Mouse (Mus musculus): ENCODE measurements around the gene Lrig3. TPM values are rescaled to one million over a fixed set of nuclear protein-coding genes. Genes with fewer than 3 reads are reported as not detected.

The Lrig3 gene
- polyA plus RNA-seq, 1 experiment from 2014 or later, result 18.8 TPM

GRCm38 (mm10) chr10:126002081-126002755 is 36.2 kb downstream of the Lrig3 start:
- WGBS, result 80% methylated on average over 14 of the region's 14 CpGs

GRCm38 (mm10) chr10:126002818-126003506 is 37.0 kb downstream of the Lrig3 start:
- Histone ChIP-seq H3K4me2 (replicated peaks; ENCODE audit: low read depth, low read length) (0 out of 2 replicates have a peak overlapping the region, but pooled peaks have one; percentile 17), H3K9me3 (ENCODE audit: control insufficient read depth, low read length) (no peaks in the 10 kb centered on the region), H3K27ac (ENCODE audit: low read depth, low read length) (no peak overlapping the region), H3K9ac (ENCODE audit: low read depth, low read length) (no peak overlapping the region), H3K4me1 (replicated peaks; ENCODE audit: control insufficient read depth, insufficient read depth, low read length) (no peaks in the 10 kb centered on the region), H3K36me3 (ENCODE audit: control insufficient read depth, insufficient read depth, low read length) (no peaks in the 10 kb centered on the region), H3K27me3 (ENCODE audit: control insufficient read depth, insufficient read depth, low read length) (no peaks in the 10 kb centered on the region), H3K4me3 (ENCODE audit: low read depth, low read length) (no peak overlapping the region)
- WGBS, result 52% methylated on average over 18 of the region's 18 CpGs
- DNase-seq (ENCODE audit: low spot score) (no peak), ATAC-seq (ENCODE audit: low FRiP score) (0 out of 2 replicates have a peak, but pooled peaks have one; percentile 41)

More at GRCm38 (mm10) chr10:126002081-126002755, 36.2 kb downstream of the Lrig3 start:
- Histone ChIP-seq H3K4me2 (replicated peaks; ENCODE audit: low read depth, low read length) (no peak overlapping the region), H3K27me3 (ENCODE audit: control insufficient read depth, insufficient read depth, low read length) (no peaks in the 10 kb centered on the region), H3K9ac (ENCODE audit: low read depth, low read length) (no peak overlapping the region), H3K4me3 (ENCODE audit: low read depth, low read length) (no peak overlapping the region), H3K36me3 (ENCODE audit: control insufficient read depth, insufficient read depth, low read length) (no peaks in the 10 kb centered on the region), H3K4me1 (replicated peaks; ENCODE audit: control insufficient read depth, insufficient read depth, low read length) (no peaks in the 10 kb centered on the region), H3K27ac (ENCODE audit: low read depth, low read length) (no peak overlapping the region), H3K9me3 (ENCODE audit: control insufficient read depth, low read length) (no peaks in the 10 kb centered on the region)
- ATAC-seq (ENCODE audit: low FRiP score) (no peak), DNase-seq (ENCODE audit: low spot score) (no peak)

DNA sequence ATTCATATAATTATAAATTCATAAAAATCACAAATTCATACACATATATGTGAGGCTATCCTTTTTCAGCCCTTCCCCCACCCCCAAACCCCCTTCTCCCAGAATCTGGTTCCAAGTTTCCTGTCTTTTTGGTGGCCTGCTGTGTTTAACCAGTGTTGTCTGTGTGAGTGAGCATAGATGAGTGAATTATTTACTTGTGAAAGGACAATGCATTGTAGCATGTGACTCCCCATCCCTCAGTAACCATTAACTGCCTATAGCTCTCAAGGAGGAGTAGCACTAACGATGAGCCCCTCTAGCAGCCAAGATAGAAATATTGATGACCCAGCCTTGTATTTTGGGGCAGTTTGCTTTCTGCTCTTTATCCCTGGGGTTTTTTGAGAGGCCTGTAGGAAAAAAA is 37.9 kb downstream of the Lrig3 start:
- no peak for ATAC-seq (ENCODE audit: low FRiP score)
- Histone ChIP-seq H3K4me3 (ENCODE audit: low read depth, low read length) (no peak overlapping the region), H3K36me3 (ENCODE audit: control insufficient read depth, insufficient read depth, low read length) (no peaks in the 10 kb centered on the region), H3K4me1 (replicated peaks; ENCODE audit: control insufficient read depth, insufficient read depth, low read length) (no peaks in the 10 kb centered on the region), H3K4me2 (replicated peaks; ENCODE audit: low read depth, low read length) (no peak overlapping the region), H3K27ac (ENCODE audit: low read depth, low read length) (no peak overlapping the region), H3K9ac (ENCODE audit: low read depth, low read length) (no peak overlapping the region), H3K9me3 (ENCODE audit: control insufficient read depth, low read length) (no peaks in the 10 kb centered on the region), H3K27me3 (ENCODE audit: control insufficient read depth, insufficient read depth, low read length) (no peaks in the 10 kb centered on the region)
- DNase-seq (ENCODE audit: low spot score), result no peak
- WGBS, result 39% methylated on average over 1 of the region's 1 CpGs

GRCm38 (mm10) chr10:126013667-126014066 is 47.7 kb downstream of the Lrig3 start:
- no peaks in the 10 kb centered on the region for H3K4me1 ChIP-seq (replicated peaks; ENCODE audit: control insufficient read depth, insufficient read depth, low read length)
- no peak overlapping the region for H3K9ac ChIP-seq (ENCODE audit: low read depth, low read length)
- H3K4me3 ChIP-seq (ENCODE audit: low read depth, low read length), result no peak overlapping the region
- H3K4me2 ChIP-seq (replicated peaks; ENCODE audit: low read depth, low read length), result no peak overlapping the region
- no peak overlapping the region for H3K27ac ChIP-seq (ENCODE audit: low read depth, low read length)
- H3K9me3 ChIP-seq (ENCODE audit: control insufficient read depth, low read length), result no peaks in the 10 kb centered on the region
- WGBS, result 90% methylated on average over 11 of the region's 11 CpGs
- H3K36me3 ChIP-seq (ENCODE audit: control insufficient read depth, insufficient read depth, low read length), result peaks cover 8% of the 10 kb centered on the region
- ATAC-seq (ENCODE audit: low FRiP score) (no peak), DNase-seq (ENCODE audit: low spot score) (no peak)
- H3K27me3 ChIP-seq (ENCODE audit: control insufficient read depth, insufficient read depth, low read length), result no peaks in the 10 kb centered on the region

DNA sequence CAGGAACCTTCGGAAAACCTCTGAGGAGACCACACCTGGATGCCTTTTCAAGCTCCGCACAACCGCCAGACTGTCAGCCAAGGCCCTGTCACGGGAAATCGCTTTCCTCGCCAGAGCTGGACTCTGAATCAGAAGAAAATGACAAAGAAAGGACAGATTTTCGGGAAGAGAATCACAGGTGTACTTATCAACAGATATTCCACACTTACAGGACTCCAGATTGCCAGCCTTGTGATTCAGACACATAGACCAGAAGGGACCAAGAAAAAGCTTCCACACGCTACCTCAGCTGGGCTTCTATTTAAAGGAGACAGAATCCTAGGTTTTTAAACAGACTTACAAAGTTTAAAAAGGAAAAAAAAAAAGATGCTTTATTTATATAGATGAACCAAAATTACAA is 48.7 kb downstream of the Lrig3 start:
- DNase-seq (ENCODE audit: low spot score) (no peak), ATAC-seq (ENCODE audit: low FRiP score) (no peak)
- H3K9me3 ChIP-seq (ENCODE audit: control insufficient read depth, low read length), result no peaks in the 10 kb centered on the region
- H3K4me3 ChIP-seq (ENCODE audit: low read depth, low read length), result no peak overlapping the region
- H3K4me1 ChIP-seq (replicated peaks; ENCODE audit: control insufficient read depth, insufficient read depth, low read length), result no peaks in the 10 kb centered on the region
- WGBS, result 95% methylated on average over 8 of the region's 8 CpGs
- H3K9ac ChIP-seq (ENCODE audit: low read depth, low read length), result no peak overlapping the region
- peaks cover 7% of the 10 kb centered on the region for H3K36me3 ChIP-seq (ENCODE audit: control insufficient read depth, insufficient read depth, low read length)
- no peak overlapping the region for H3K4me2 ChIP-seq (replicated peaks; ENCODE audit: low read depth, low read length)
- H3K27me3 ChIP-seq (ENCODE audit: control insufficient read depth, insufficient read depth, low read length), result no peaks in the 10 kb centered on the region
- no peak overlapping the region for H3K27ac ChIP-seq (ENCODE audit: low read depth, low read length)

DNA sequence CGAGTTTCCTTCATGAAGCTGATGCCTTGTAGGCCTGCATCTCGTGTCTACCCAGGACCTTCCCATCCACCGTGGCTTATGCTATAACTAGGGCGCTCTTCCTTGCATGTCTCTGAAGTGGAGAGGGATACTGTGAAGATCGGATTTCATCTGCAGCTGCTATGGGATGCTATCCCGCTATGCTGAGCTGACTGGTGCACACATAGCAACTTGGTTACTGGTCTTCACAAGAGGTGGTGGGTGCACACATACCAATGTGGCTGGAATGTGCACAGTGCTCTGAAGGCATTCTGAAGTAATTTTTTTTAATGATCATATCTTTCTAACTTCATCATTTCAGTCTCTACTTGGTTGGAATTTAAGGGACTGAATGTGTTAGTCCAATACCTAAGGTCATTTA is 49.7 kb downstream of the Lrig3 start:
- ATAC-seq (ENCODE audit: low FRiP score) (no peak), DNase-seq (ENCODE audit: low spot score) (no peak)
- WGBS, result 91% methylated on average over 6 of the region's 6 CpGs

GRCm38 (mm10) chr10:126019350-126019991 is 53.5 kb downstream of the Lrig3 start:
- no peak for DNase-seq (ENCODE audit: low spot score)
- H3K9me3 ChIP-seq (ENCODE audit: control insufficient read depth, low read length), result no peaks in the 10 kb centered on the region
- H3K4me3 ChIP-seq (ENCODE audit: low read depth, low read length), result no peak overlapping the region
- H3K9ac ChIP-seq (ENCODE audit: low read depth, low read length), result no peak overlapping the region
- no peaks in the 10 kb centered on the region for H3K4me1 ChIP-seq (replicated peaks; ENCODE audit: control insufficient read depth, insufficient read depth, low read length)
- H3K27me3 ChIP-seq (ENCODE audit: control insufficient read depth, insufficient read depth, low read length), result no peaks in the 10 kb centered on the region
- no peak overlapping the region for H3K27ac ChIP-seq (ENCODE audit: low read depth, low read length)
- H3K4me2 ChIP-seq (replicated peaks; ENCODE audit: low read depth, low read length), result no peak overlapping the region
- ATAC-seq (ENCODE audit: low FRiP score), result no peak
- WGBS, result 88% methylated on average over 15 of the region's 15 CpGs
- no peaks in the 10 kb centered on the region for H3K36me3 ChIP-seq (ENCODE audit: control insufficient read depth, insufficient read depth, low read length)

More for the DNA sequence above, 49.7 kb downstream of the Lrig3 start:
- Histone ChIP-seq H3K4me3 (ENCODE audit: low read depth, low read length) (no peak overlapping the region), H3K4me1 (replicated peaks; ENCODE audit: control insufficient read depth, insufficient read depth, low read length) (no peaks in the 10 kb centered on the region), H3K9me3 (ENCODE audit: control insufficient read depth, low read length) (no peaks in the 10 kb centered on the region), H3K4me2 (replicated peaks; ENCODE audit: low read depth, low read length) (no peak overlapping the region), H3K27ac (ENCODE audit: low read depth, low read length) (no peak overlapping the region), H3K9ac (ENCODE audit: low read depth, low read length) (no peak overlapping the region), H3K27me3 (ENCODE audit: control insufficient read depth, insufficient read depth, low read length) (no peaks in the 10 kb centered on the region), H3K36me3 (ENCODE audit: control insufficient read depth, insufficient read depth, low read length) (peaks cover 3% of the 10 kb centered on the region)

DNA sequence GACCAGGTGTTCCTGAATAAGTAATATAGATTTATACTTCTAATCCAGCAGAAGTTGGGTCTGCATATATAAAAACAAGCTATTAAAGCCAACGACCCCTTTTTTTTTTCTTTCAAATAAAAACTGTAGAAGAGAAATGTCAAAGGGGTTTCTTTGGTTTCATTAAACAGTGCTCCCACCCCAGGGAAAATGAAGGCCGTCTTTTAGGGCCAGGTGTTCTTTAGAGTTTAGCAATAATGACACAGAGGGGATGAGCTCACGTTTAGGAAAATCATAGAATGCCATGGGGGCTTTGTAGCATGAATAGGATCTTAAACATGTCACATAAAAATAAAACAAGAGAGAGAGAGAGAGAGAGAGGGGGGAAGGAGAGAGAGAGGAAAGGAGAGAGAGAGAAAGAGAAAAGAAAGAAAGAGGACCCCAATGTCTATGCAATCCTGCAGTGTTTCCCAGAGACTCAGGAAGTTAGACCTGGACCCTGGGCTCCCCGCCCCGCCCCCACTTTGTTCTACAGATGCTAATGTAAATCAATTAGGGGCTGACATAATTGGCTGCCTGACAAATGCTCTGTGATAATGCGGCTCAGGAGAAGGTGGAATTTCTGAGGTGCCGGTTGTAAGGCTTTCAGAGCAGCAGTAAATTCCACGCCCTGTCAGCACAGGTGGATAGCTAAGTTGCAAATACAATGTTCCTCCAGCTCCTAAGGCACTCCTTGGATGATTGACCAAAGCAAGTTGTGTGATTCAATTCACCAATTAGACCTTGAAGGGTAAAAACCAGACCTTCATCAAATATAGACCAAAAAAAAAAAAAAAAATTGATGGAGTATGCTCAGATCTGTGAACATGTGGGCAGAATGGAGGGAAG is 62.8 kb downstream of the Lrig3 start:
- no peaks in the 10 kb centered on the region for H3K9me3 ChIP-seq (ENCODE audit: control insufficient read depth, low read length)
- H3K4me2 ChIP-seq (replicated peaks; ENCODE audit: low read depth, low read length), result no peak overlapping the region
- no peak for ATAC-seq (ENCODE audit: low FRiP score)
- no peak for DNase-seq (ENCODE audit: low spot score)
- WGBS, result 46% methylated on average over 8 of the region's 8 CpGs
- H3K4me3 ChIP-seq (ENCODE audit: low read depth, low read length), result no peak overlapping the region
- no peaks in the 10 kb centered on the region for H3K36me3 ChIP-seq (ENCODE audit: control insufficient read depth, insufficient read depth, low read length)
- H3K4me1 ChIP-seq (replicated peaks; ENCODE audit: control insufficient read depth, insufficient read depth, low read length), result no peaks in the 10 kb centered on the region
- H3K27ac ChIP-seq (ENCODE audit: low read depth, low read length), result no peak overlapping the region
- H3K27me3 ChIP-seq (ENCODE audit: control insufficient read depth, insufficient read depth, low read length), result no peaks in the 10 kb centered on the region
- H3K9ac ChIP-seq (ENCODE audit: low read depth, low read length), result no peak overlapping the region
